Mouse (Mus musculus): Measurements from ENCODE around the gene Slc6a8. TPM values are rescaled to one million over a fixed set of nuclear protein-coding genes. Genes with fewer than 3 reads are reported as not detected.

The Slc6a8 gene
- polyA plus RNA-seq, 1 experiment from 2014 or later: 7.5 TPM

DNA sequence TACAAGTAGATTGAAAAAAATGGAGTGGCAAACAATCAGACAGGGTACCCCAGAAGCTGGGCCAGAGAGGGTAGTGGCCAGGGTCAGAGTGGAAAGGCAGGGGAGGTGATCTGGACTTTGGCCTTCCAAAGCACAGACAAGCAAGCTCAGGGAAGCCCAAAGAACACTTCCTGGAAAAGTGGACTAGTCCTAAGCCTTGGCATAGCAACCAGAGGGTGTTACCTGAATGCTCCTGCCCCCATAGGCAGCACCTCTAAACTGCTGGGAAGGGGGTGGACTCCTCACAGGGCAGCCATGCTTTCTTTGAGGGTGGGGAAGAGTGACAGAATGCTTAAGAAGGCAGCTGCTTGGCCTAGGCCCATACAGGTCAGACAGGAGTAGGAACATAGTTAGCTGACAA is 12.0 kb downstream of the Slc6a8 start:
- Histone ChIP-seq H3K27me3 (no peaks in the 10 kb centered on the region), H3K9ac (no peak overlapping the region), H3K4me2 (no peak overlapping the region), H3K27ac (peak overlapping the region; percentile 79), H3K4me3 (no peak overlapping the region), H3K36me3 (peaks cover 32% of the 10 kb centered on the region), H3K9me3 (replicated peaks) (no peaks in the 10 kb centered on the region), H3K4me1 (replicated peaks) (peaks cover 2% of the 10 kb centered on the region; the same call in 1 of the 2 replicates)
- ATAC-seq (replicated peaks; ENCODE audit: insufficient number of reproducible peaks, insufficient read depth, low FRiP score, low read depth): no peak

GRCm38 (mm10) chrX:73685629-73686028 is 12.7 kb downstream of the Slc6a8 start:
- Histone ChIP-seq H3K36me3 (peaks cover 28% of the 10 kb centered on the region), H3K4me2 (no peak overlapping the region), H3K9ac (no peak overlapping the region), H3K27ac (peak overlapping the region; percentile 79), H3K4me3 (no peak overlapping the region), H3K4me1 (replicated peaks) (peaks cover 2% of the 10 kb centered on the region; the same call in 1 of the 2 replicates), H3K27me3 (no peaks in the 10 kb centered on the region), H3K9me3 (replicated peaks) (no peaks in the 10 kb centered on the region)
- peak; percentile 72; the same call in 1 of the 2 replicates for ATAC-seq (replicated peaks; ENCODE audit: insufficient number of reproducible peaks, insufficient read depth, low FRiP score, low read depth)
- 52% methylated on average over 3 of the region's 3 CpGs for WGBS

DNA sequence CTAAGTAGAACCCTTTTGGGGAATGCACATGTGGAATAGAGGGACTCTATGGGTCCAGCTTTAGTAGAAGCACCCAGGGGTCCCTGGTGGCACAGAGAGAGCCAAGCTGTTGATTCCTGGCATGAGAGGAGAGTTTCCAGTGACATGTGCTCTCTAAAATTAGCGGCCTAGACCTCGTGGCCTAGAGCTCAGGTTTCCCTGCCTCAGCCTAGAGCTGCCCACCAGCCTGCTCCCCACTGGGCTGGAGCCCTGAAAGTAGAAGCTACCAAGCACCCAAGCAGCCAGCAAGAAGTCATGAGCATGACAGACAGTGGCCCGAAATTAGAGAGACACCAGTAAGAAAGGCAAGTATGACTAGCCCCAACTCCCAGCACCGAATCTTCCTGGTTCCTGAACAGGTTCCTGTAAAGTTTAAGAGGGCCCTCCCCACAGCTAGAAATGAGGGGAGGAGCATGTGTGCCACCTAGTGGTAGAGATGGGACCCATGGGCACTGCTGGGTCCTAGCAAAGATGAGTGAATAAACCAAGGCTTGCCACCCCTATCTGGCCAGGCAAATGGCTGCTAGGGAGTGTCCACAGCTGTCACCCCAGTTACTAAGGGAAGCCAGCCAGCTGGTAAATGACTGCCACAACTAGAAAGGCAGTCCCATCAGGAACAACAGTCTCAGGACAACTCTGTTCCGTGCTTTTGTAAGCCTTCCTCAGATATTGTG is 18.1 kb downstream of the Slc6a8 start:
- H3K36me3 ChIP-seq: peaks cover 18% of the 10 kb centered on the region
- 55% methylated on average over 5 of the region's 5 CpGs for WGBS
- 0 out of 2 replicates have a peak, but pooled peaks have one; percentile 43 for ATAC-seq (replicated peaks; ENCODE audit: insufficient number of reproducible peaks, insufficient read depth, low FRiP score, low read depth)

DNA sequence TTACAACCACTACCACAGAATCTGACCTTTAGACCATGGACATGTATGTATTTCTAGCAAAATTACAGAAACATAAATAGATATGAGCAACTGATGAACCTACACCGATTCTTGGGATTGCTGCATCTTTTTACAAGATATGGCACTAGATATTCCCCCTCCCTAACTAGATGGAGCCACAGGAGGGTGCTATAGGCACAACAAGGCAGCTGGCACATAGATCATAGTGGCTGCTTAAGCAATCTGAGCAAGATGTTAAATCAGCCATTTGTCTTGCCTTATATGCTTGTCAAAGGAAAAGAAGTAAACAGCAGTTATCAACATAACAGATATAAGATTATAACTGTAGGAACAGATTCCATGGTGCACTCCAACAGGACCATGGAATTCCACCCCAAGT is 27.5 kb downstream of the Slc6a8 start:
- no peaks in the 10 kb centered on the region for H3K9me3 ChIP-seq (replicated peaks)
- H3K4me2 ChIP-seq: no peak overlapping the region
- H3K36me3 ChIP-seq: peaks cover 10% of the 10 kb centered on the region; the same call in 1 of the 2 replicates
- H3K4me1 ChIP-seq (replicated peaks): no peaks in the 10 kb centered on the region
- no peak overlapping the region for H3K27ac ChIP-seq
- H3K4me3 ChIP-seq: no peak overlapping the region
- ATAC-seq (replicated peaks; ENCODE audit: insufficient number of reproducible peaks, insufficient read depth, low FRiP score, low read depth): no peak
- 63% methylated on average over 1 of the region's 1 CpGs for WGBS
- no peaks in the 10 kb centered on the region for H3K27me3 ChIP-seq
- H3K9ac ChIP-seq: no peak overlapping the region

More for the DNA sequence above, 18.1 kb downstream of the Slc6a8 start:
- Histone ChIP-seq H3K27ac (0 out of 2 replicates have a peak overlapping the region, but pooled peaks have one; percentile 24), H3K9me3 (replicated peaks) (no peaks in the 10 kb centered on the region), H3K4me2 (no peak overlapping the region), H3K9ac (no peak overlapping the region), H3K27me3 (no peaks in the 10 kb centered on the region), H3K4me1 (replicated peaks) (no peaks in the 10 kb centered on the region; the same call in 1 of the 2 replicates), H3K4me3 (no peak overlapping the region)

DNA sequence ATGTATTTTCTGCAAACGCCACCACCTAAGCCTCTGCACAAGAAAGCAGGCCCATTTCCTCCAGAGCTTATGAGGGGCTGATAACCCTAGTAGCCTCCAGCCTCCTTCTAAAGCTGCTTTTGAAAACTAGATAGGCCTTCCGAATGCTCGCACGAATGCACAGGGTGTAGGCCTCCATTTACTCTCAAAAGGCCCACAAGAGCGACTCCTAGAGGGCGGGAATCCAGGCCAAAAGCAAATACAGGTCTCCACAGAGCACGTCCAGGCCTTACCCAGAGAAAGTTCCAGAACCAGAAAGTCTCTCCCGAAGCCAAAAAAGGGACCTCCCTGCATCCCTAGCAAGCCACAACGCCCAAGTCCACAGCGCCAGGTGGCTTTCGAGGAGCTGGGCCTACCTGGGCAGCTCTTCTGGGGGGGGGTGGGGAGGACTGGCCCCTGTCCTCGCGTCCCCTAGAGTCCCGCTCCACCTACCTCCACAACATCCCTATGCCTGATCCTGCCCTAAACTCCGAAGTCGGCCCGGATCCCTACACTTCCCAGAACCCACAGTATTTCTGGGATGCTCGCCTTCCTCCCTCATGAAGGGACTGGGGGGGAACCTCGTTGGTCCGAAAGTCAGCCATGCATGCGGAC is 42.6 kb downstream of the Slc6a8 start:
- Histone ChIP-seq H3K9me3 (replicated peaks) (no peaks in the 10 kb centered on the region), H3K9ac (peak overlapping the region; percentile 60), H3K36me3 (peaks cover 6% of the 10 kb centered on the region; the same call in 1 of the 2 replicates), H3K27ac (peak overlapping the region; percentile 87), H3K4me3 (peak overlapping the region; percentile 59), H3K4me1 (replicated peaks) (peaks cover 37% of the 10 kb centered on the region), H3K4me2 (peak overlapping the region; percentile 73), H3K27me3 (no peaks in the 10 kb centered on the region)
- peak; percentile 32; the same call in 1 of the 2 replicates for ATAC-seq (replicated peaks; ENCODE audit: insufficient number of reproducible peaks, insufficient read depth, low FRiP score, low read depth)
- WGBS: 13% methylated on average over 21 of the region's 21 CpGs

DNA sequence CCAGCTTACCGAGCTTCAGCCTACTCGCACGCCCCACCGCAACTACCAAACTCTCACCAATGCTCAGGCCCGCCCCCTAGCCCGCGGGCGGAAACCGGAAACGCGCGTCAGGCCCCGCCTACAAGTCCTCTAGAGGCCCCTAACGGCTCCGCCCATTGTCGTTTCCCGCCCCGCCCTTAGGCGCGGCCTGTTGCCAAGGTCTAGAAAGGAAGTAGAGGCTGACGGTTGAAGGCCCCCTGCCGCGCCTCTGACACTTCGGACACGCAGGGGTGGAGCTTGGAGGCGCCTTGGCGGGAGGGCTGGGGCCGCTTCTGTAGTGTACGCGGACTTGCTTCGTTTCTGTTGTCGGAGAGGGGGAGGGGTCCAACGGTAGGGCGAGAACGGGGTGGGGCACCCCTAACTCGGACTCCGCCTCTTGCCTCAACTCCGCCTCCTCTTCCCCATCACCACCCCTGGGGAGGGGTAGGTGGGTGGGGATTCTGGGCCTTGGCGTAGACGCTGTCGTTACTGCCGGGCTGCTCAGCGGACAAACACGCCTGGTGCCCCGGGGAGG is 43.2 kb downstream of the Slc6a8 start, which contains the start of the genes Bcap31 and Abcd1:
Bcap31 (minus strand) TSS at position 67 of the 553 bp plus-strand sequence.
Abcd1 (plus strand) TSS at position 489 of the 553 bp plus-strand sequence.
- Histone ChIP-seq H3K9ac (peak within 1 kb of the TSS; percentile 60), H3K4me3 (peak within 1 kb of the TSS; percentile 59), H3K4me1 (replicated peaks) (peaks cover 37% of the 10 kb centered on the region), H3K4me2 (peak within 1 kb of the TSS; percentile 73), H3K27me3 (no peaks in the 10 kb centered on the region), H3K36me3 (peaks cover 6% of the 10 kb centered on the region; the same call in 1 of the 2 replicates), H3K9me3 (replicated peaks) (no peaks in the 10 kb centered on the region), H3K27ac (peak within 1 kb of the TSS; percentile 87)
- WGBS: 12% methylated on average over 44 of the region's 45 CpGs
- ATAC-seq (replicated peaks; ENCODE audit: insufficient number of reproducible peaks, insufficient read depth, low FRiP score, low read depth): peak; percentile 91

- WGBS: 32% methylated on average over 30 of the region's 30 CpGs
- Histone ChIP-seq H3K36me3 (peaks cover 6% of the 10 kb centered on the region; the same call in 1 of the 2 replicates), H3K4me3 (peak overlapping the region; percentile 59), H3K27ac (peak overlapping the region; percentile 87), H3K9me3 (replicated peaks) (no peaks in the 10 kb centered on the region), H3K4me2 (peak overlapping the region; percentile 73), H3K4me1 (replicated peaks) (peaks cover 37% of the 10 kb centered on the region), H3K9ac (peak overlapping the region; percentile 56), H3K27me3 (no peaks in the 10 kb centered on the region)
- peak; percentile 8 for ATAC-seq (replicated peaks; ENCODE audit: insufficient number of reproducible peaks, insufficient read depth, low FRiP score, low read depth)
Observed at GRCm38 (mm10) chrX:73716709-73717545, 44.0 kb downstream of the Slc6a8 start.

DNA sequence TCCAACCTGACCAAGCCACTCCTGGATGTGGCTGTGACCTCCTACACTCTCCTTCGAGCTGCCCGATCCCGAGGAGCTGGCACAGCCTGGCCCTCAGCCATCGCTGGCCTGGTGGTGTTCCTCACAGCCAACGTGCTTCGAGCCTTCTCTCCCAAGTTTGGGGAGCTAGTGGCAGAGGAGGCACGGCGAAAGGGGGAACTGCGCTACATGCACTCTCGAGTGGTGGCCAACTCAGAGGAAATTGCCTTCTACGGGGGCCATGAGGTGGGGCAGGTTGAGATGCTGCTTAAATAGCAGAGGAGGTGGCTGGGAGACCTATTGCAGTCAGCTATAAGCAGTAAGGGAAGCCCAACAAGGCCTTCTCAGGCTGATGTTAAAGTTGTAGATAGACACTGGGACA is 44.7 kb downstream of the Slc6a8 start:
- no peaks in the 10 kb centered on the region; the same call in 1 of the 2 replicates for H3K36me3 ChIP-seq
- peak overlapping the region; percentile 34; the same call in 1 of the 2 replicates for H3K27ac ChIP-seq
- H3K9ac ChIP-seq: peak overlapping the region; percentile 56; the same call in 1 of the 2 replicates
- H3K4me1 ChIP-seq (replicated peaks): peaks cover 37% of the 10 kb centered on the region
- no peaks in the 10 kb centered on the region for H3K27me3 ChIP-seq
- H3K9me3 ChIP-seq (replicated peaks): no peaks in the 10 kb centered on the region
- H3K4me3 ChIP-seq: peak overlapping the region; percentile 59
- WGBS: 73% methylated on average over 11 of the region's 11 CpGs
- ATAC-seq (replicated peaks; ENCODE audit: insufficient number of reproducible peaks, insufficient read depth, low FRiP score, low read depth): no peak
- peak overlapping the region; percentile 73 for H3K4me2 ChIP-seq

DNA sequence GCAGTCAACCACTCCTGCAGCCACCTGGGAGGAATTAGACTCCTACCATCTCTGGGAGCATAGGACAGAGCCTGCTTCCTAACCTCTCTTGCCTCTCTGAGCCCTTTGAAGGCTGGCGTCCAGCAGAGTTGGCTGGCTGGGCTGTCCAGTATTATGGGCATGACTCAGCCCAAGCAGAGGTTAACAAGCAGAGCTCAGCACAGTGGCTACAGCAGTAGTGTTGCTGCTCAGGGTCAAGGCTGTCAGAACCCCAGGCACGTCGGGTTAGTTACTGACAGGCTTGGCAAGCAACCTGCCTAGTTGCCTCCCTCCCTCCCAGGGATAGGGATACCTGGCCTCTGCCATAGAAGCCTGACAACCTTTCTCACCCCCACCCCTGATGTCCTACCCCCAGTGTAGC is 45.3 kb downstream of the Slc6a8 start:
- Histone ChIP-seq H3K9me3 (replicated peaks) (no peaks in the 10 kb centered on the region), H3K27me3 (no peaks in the 10 kb centered on the region), H3K4me1 (replicated peaks) (peaks cover 37% of the 10 kb centered on the region), H3K36me3 (no peaks in the 10 kb centered on the region; the same call in 1 of the 2 replicates), H3K9ac (no peak overlapping the region), H3K4me3 (peak overlapping the region; percentile 10; the same call in 1 of the 2 replicates), H3K4me2 (peak overlapping the region; percentile 73), H3K27ac (peak overlapping the region; percentile 60)
- no peak for ATAC-seq (replicated peaks; ENCODE audit: insufficient number of reproducible peaks, insufficient read depth, low FRiP score, low read depth)
- WGBS: 38% methylated on average over 3 of the region's 3 CpGs

- Histone ChIP-seq H3K27me3 (no peaks in the 10 kb centered on the region), H3K9ac (no peak overlapping the region), H3K9me3 (replicated peaks) (no peaks in the 10 kb centered on the region), H3K4me3 (peak overlapping the region; percentile 10; the same call in 1 of the 2 replicates), H3K4me2 (peak overlapping the region; percentile 73), H3K4me1 (replicated peaks) (peaks cover 37% of the 10 kb centered on the region), H3K27ac (peak overlapping the region; percentile 60), H3K36me3 (no peaks in the 10 kb centered on the region)
- WGBS: 36% methylated on average over 5 of the region's 5 CpGs
- no peak for ATAC-seq (replicated peaks; ENCODE audit: insufficient number of reproducible peaks, insufficient read depth, low FRiP score, low read depth)
Observed at GRCm38 (mm10) chrX:73718686-73719362, 45.9 kb downstream of the Slc6a8 start.
